Mouse (Mus musculus) gastrocnemius, postnatal 10 days (tissue): ENCODE measurements around the gene Klhl3. TPM values are rescaled to one million over a fixed set of nuclear protein-coding genes. Genes with fewer than 3 reads are reported as not detected.

Experiments used
- DNase-seq: peaks from one replicate; pipeline ENCODE4 v3.0.0; 2021; ENCODE audit warnings: mixed read lengths
- total RNA-seq, 2 experiments: library from RNA; stranded (reverse); gene quantifications; 2 replicates each; pipeline ENCODE4 v1.2.3; 2021

Klhl3 gene
- total RNA-seq, 2 experiments from 2014 or later = 1.4 TPM

DNA sequence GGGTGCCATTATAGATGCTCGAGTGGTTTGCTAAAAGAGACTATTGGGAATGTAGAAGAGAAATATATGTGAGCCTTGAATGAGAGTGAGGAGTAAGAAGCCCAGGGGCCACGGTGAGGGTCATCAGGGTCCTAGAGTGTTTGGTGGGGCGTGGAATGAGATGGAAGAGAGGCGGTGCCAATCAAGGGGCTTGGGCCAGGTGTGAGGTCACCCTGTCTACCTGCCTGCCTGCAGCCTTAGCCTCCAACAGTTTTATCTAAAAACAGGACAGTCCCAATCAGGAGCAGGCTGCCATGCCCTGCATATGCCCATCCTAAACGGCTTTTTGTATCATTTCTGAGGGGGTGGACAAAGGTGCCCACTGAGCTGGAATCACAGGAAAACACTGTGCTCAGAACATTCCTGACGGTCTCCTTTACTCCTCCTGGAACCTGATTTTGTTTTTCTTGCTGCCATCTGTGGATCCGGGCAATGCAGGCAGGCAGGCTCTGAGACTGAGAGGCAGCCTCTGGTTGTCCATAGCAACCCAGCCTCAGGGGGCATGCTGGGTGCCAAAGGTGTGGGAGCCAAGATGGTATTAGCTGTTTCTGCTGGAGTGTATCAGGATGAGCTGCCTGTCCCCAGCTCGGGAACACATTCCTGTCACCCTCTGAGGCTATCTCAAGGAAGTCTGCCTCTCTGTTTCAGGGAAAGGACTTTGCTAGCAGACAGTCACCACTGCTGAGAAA, 89.5 kb downstream of the Klhl3 start:
- no peak for DNase-seq

DNA sequence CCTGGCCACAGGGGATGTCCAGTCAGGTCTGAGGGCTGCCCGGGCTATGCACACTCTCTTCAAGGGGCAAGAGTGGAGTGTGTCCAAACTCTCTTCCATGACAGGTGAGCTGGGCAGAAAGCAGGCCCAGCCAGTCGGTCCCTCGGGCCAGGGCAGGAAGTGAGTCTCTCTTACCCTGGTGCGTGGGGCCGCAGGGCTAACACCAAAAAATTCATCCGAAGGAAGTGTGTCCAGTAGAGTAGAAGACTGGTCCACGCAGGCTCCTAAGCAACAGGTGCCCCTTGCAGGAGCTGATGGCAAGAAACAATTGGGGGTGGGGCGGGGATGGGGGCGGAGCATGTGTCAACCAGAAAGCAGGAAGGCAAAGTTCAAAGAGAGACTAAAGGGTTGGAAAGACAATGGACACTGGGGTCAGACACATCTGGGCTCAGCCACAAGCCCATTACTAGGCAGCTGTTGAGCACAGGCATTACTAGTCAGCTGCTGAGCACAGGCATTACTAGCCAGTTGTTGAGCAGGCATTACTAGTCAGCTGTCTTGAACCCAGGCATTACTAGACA, 90.3 kb downstream of the Klhl3 start:
- no peak for DNase-seq

- no peak for DNase-seq
Measured at GRCm38 (mm10) chr13:58020428-58020827, 93.0 kb downstream of the Klhl3 start.

- no peak for DNase-seq
Measured at GRCm38 (mm10) chr13:58017298-58017697, 96.1 kb downstream of the Klhl3 start.

DNA sequence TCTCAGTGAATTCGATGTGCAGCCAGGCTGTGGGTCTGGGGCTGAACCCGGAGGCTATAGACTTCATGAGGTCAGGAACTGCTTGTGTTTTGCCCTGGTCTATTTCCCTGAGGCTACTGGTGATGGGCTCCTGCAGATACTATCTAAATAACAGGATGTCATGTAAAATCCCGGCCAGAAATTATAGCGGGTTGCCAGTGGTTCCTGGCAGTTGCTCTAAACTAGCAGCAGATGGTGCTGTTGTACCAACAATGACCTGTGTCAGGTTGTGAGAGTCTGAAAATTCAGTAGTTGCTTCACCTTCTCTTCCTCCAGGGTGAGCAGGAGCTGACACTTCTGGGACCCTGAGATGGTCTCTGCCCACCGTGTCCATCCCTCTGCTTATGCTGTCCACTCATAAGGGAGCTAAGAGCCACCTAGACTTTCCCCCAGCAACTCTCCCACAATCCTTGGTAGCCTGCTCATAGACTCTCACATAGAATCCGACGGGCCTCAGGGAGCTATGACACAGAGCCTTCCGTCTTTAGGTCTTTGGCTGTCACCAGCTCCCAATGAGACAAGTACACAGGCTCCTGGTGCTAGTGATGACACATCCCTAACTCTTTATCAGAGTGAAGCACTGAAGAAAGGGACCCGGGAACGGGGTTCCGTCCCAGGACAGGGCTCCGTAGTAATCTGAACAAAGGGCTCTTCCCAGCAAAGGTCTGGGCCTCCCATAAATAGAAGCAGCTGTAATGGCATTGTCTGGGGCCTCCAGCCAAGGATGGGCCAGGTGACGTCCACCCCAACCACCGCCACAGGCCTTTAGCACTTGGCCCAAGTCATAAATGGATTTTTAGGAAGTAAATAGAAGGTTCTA, 101.1 kb downstream of the Klhl3 start:
- peak; percentile 53 for DNase-seq

DNA sequence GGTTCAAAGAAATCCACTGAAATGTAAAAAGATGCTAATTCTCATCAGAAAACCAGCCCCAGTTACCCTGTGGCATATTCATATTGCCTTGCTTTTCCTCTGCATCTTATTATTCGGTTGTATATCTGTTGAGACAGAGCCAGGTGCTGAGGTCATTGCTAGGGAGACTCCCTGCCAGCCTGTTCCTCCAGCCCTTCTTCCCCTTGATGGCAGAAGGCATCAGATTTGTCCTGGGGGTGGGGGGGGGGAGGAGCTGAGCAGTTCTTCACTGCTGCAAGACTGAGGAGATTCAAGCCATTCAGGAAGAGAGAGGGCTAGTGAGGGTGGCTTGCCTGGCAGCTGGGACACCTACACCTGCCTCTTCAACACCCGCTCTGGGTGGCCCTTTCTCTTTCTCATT, 101.9 kb downstream of the Klhl3 start:
- DNase-seq = no peak

- no peak for DNase-seq
Measured at GRCm38 (mm10) chr13:58010416-58010815, 103.0 kb downstream of the Klhl3 start.

- no peak for DNase-seq
Measured at GRCm38 (mm10) chr13:58009275-58009674, 104.1 kb downstream of the Klhl3 start.

DNA sequence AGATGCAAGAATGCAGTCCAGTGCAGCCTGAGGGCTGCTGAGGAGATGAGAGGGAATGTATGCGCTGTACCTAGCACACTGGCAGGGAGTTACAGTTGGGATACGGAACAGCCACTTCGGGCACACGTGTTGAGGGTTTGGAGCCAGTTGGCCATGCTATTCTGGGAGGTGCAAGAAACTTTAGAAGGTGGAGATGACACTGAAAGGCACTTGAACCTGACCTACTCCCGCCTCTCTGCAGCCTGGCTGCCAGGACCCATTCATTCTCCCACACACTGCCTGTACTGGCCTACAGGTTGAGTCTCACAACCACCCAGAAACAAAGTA, 105.4 kb downstream of the Klhl3 start:
- DNase-seq = peak; percentile 34

DNA sequence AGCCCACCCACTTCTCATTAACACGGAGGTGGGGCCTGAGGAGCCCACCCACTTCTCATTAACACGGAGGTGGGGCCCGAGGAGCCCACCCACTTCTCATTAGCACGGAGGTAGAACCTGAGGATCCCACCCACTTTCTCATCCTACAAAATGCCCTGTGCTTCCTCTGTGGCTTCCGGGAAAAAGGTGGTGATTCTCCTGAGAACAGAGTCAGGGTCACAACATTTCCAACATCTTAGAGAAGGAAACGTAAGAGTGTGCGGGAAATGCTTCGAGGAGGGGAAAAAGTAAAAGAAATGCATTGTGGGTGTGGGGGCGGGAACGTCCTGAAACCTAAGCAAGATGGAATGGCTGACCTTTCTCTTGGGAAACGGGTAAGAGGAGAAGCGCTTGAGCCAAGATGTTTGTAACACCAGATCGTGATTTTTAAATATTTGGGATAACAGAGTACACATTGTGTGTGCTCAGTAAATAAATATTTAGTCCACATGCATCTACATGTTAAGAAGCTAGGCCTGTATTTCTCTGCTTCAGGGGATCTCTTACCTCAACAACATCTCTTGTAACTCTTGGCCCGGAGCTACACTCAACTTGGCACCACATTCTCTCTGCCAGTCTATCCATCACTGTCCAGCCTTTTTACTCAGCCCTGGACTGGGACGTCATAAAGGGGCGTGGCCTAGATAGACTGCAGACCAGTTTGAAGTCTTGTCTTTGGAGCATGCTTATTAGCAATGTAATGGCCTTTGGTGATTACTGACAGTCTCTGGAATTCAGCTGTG, 105.9 kb downstream of the Klhl3 start:
- no peak for DNase-seq

GRCm38 (mm10) chr13:58001792-58002191, 111.6 kb downstream of the Klhl3 start:
- no peak for DNase-seq

DNA sequence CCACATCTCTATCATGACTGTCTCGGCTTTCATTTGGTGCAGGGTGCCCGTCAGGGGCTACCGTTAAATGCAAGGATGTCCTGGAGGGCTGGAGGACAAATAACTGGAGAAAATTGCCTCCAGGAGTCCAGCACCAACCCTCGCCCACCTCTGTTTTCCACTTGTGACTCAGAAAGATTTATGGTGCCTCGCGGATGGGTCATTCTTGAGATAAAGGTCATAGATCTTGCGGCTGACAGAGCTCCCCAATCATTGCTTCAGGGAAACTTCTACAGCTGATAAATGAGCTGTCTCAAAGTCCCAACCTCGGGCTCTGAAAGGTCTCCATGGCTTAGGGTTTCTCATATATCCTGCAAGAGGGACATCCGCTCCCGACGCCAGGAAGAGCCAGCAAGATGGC, 116.9 kb downstream of the Klhl3 start:
- DNase-seq = no peak

DNA sequence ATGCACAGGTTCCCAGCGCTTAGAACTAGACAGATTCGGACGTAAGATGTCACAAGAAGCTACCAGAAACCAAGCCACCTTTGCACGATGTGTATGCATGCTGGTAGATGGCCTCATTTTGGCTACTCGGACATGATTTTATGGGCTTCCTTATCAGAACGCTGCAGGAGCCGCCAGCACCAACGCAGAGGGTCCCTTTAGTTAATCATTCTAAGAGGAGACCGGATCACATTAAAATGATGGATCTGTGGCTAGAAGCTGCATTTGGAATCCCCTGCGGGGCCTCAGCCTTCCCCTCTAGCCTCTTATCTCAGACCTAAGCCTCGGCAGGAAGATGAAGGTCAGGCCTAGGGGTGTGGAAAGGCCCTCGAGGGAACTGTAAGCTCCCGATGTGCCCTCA, 117.5 kb downstream of the Klhl3 start:
- no peak for DNase-seq

DNA sequence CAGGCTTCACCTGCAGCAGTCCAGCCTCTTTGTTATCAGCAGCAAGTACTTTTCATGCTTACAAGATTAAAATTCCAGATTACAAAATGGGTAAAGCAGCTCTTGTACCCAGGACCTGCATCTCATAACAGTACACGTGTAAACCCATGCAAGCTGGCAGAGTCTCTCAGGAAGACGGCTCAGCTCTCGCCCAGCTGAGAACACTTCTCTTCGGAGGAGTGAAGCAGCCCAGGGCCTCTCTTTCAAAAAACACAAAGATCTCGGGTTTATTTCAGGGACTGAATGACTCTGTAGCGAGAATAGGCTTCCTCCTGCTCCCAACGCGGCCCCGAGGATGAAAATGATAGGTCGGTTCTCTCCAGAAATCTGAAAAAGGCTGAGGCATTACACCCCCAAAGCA, 128.8 kb downstream of the Klhl3 start:
- DNase-seq = no peak

- DNase-seq = no peak
Measured at GRCm38 (mm10) chr13:57984163-57984562, 129.2 kb downstream of the Klhl3 start.

GRCm38 (mm10) chr13:57983330-57983729, 130.1 kb downstream of the Klhl3 start:
- DNase-seq = no peak

DNA sequence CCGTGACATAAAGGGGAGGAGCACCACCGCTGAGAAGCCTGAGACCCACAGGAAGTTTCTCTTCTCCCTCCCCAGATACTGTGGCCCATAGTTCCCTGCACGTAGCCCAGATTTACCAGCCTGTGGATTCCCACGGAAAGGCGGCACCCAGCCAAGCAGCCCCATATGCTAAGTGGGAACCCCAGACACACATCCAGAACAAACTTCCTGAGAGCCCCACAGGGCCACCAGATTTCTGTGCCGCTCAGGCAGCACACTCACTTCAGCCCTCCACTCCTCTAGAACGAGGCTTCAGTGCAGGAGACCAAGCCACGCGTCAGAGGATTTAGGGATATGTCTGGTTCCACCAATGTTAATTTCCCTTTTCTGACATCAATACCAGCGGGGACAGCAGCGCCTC, 130.5 kb downstream of the Klhl3 start:
- no peak for DNase-seq

- DNase-seq = no peak
Measured at GRCm38 (mm10) chr13:57980679-57981078, 132.7 kb downstream of the Klhl3 start.

GRCm38 (mm10) chr13:57980071-57980470, 133.3 kb downstream of the Klhl3 start:
- no peak for DNase-seq

- DNase-seq = no peak
Measured at GRCm38 (mm10) chr13:57978931-57979330, 134.5 kb downstream of the Klhl3 start.

- no peak for DNase-seq
Measured at GRCm38 (mm10) chr13:57977721-57978120, 135.7 kb downstream of the Klhl3 start.

- DNase-seq = no peak
Measured at GRCm38 (mm10) chr13:57965658-57966057, 147.7 kb downstream of the Klhl3 start.

DNA sequence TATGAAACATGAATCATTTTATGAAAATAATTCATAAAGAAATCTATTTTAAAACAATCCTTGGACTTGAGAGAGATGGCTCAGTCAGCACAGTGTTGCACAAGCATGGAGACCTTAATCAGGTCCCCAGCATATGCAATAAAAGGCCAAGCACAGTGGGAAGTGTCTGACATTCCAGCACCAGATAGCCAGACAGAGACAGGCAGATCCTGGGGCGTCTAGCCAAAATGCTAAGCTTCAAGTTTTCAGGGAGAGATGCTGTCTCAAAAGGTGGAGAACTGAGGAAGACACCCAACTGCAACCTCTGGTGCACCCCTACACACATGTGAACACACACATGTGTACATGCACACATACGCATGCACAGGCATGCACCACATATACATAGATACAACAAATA, 153.1 kb downstream of the Klhl3 start:
- DNase-seq = no peak
